Mouse (Mus musculus) heart, postnatal 0 days (tissue): ENCODE data around the gene Siglec1.

Experiments
- CTCF ChIP-seq: IDR thresholded peaks from 2 replicates; pipeline ENCODE4 v1.5.1; 2016; ENCODE audit warnings: antibody characterized with exemption, control low read depth, low read depth
- EP300 ChIP-seq: IDR thresholded peaks from 2 replicates; pipeline ENCODE4 v1.6.1; 2016; ENCODE audit warnings: antibody characterized with exemption, low read depth

- TF ChIP-seq CTCF (no peak), EP300 (no peak)
These were observed 41.4 kb downstream of the Siglec1 start for GRCm38 (mm10) chr2:131044989-131045720.
